Mouse (Mus musculus) retina, postnatal 1 day (tissue): ENCODE data around the gene Gm20388.

Experiments
- DNase-seq: peaks from one replicate; pipeline ENCODE4 v3.0.0-alpha.2; 2012

Gene Gm20388

DNA sequence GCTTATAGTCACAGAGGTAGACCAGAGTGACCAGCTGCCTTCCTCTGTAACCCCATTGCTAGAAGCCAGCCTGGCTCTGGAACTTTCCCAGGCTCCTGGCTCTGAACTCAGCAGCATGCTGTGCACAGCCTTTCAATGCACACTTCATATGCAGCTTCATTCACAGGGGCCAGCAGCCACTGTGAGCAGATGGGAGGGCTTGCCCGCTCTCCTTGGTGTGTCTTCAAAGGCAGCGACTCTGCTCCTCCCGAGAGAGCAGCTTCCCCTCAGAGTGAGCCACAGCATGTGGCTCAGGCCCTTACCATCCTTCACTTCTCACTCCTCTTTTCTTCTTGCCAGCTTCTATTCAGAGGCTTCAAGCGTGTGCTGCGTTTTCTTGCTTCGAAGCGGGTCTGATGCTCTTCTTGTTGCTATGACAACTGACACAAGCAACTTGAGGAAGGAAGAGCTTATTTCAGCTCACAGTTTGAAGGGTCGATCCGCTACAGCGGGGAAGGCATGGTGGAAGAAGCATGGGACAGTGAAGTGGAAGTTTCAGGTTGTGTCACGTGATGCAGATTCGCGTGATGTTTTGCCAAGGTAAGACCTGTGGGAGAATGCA is 4293.5 kb downstream of the Gm20388 start:
- DNase-seq, result no peak

DNA sequence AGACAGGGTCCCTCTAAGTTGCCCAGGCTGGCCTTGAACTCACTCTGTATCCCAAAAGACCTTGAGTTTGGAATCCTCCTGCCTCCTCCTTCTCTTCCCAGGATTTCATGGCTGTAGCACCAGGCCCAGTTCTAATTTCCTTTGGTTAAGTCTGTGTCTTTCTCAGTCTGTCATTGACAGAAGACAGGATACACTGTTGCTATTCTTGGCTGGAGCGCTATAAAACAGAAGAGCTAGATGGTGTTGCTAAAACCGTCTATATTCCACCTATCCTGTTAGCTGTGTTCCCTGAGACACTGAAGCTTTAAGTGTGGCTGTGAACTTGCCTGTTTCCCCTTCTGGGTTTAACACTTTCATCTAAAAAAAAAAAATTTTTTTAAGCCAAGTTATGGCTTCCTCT is 4301.5 kb downstream of the Gm20388 start:
- DNase-seq, result no peak

DNA sequence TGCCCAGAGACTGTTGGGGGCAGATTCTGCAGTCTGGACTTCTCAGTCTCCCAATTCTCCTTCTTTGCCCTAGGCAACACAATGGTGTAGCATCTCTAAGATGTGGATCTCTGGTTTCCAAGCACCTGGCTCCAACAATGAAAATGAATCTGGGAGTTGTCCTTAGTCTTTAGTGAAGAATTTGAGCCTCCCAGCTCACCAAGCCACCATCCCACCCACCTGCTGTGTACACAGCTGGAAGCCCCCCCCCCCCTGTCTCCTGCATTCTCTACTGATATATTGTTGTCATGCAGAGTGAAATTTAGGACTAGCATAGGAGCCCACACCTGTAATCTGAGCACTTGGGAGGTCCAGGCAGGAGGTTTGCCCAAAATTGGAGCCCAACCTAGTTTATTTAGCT is 4306.3 kb downstream of the Gm20388 start:
- no peak for DNase-seq

DNA sequence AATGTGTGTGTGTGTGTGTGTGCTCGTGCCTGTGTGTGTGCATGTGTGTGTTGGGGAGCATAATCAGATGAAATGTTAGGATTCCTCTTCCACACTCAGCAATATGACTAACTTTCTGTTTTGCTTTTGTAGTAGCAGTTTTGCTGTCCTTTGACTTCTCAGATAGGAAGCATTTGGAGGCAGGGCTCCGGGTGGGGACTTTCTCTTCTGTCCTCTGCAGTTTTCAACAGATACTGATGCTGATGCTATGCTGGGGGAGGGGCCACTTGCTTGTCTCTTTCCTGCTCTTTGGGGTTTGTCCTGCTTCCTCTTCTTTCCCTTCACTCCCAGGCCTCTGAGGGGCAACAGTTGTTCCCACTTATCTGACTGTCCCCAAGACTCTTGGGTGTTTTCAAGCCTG is 4319.2 kb downstream of the Gm20388 start:
- no peak for DNase-seq

GRCm38 (mm10) chr8:124230496-124231175 is 4320.0 kb downstream of the Gm20388 start:
- DNase-seq, result no peak

DNA sequence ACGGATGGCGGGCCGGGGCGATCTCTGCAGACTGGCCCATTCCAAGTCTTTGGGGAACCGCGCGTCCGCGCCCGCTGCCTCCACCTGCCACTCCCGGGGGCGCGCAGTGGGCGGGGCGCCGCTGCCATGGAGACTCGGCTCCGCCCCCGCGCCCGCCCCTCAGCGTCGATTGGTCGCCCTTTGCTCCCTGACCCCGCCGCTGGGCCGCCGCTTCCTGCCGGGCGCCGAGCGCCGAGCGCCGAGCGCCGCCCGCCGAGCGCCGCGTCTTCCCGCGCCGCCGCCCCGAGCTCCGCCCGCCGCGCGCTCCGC is 4320.5 kb downstream of the Gm20388 start, which contains the start of gene Galnt2:
Gene Galnt2, plus strand, starts transcription at position 216 of the 309 bp plus-strand sequence.
- DNase-seq, result peak; percentile 92

DNA sequence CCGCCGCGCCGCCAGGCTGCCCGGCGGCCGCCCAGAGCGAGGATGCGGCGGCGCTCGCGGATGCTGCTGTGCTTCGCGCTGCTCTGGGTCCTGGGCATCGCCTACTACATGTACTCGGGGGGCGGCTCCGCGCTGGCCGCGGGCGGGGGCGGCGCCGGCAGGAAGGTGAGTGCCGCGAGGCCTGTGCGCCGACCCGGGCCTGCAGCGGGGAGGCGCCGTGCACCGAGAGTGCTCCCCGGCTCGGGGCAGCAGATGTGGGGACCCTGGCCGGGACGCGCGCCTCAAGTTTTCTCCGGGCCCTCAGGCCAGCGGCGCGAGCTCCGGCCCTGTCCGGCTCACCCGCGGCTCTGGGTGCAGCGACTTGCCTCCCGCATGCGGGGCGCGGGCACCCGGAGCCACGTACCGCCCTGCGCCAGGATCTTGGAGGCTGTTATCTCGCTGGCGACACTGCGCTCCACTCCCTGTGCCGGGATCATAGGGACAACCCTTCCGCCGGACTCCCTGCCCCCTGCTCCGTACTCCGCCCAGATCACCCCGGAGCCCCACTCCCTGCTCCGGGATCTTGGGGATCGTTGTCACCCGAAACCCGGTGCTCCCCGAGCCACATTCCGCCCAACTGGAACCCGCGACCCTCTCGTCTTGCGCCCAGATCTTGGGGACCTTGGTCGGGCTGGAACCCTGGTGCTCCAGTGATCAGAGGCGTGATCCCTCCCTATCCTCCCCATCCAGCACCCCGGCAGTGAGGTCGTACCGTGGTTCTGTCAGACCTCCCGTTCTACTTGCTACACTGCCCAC is 4321.0 kb downstream of the Gm20388 start:
- no peak for DNase-seq

GRCm38 (mm10) chr8:124232280-124232600 is 4321.6 kb downstream of the Gm20388 start:
- no peak for DNase-seq

DNA sequence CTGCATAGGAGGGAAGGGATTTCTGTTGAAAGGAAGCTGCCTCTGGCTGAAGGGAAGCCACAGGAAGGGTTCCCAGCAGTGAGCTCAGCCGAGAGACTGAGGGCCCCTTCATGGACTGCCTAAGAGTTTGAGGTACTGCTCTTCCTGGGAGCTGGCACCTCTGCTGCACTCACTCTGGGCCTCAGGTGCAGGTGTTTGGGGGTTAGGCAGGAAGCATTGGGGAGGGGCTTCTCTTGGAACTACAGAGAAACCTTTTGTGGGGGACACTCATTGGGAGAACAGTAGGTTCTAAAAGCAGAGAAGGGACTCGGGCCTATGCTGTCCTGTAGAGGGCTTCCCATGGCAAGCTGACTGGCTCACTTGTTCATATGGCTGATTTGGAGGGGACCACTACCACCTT is 4323.9 kb downstream of the Gm20388 start:
- no peak for DNase-seq

DNA sequence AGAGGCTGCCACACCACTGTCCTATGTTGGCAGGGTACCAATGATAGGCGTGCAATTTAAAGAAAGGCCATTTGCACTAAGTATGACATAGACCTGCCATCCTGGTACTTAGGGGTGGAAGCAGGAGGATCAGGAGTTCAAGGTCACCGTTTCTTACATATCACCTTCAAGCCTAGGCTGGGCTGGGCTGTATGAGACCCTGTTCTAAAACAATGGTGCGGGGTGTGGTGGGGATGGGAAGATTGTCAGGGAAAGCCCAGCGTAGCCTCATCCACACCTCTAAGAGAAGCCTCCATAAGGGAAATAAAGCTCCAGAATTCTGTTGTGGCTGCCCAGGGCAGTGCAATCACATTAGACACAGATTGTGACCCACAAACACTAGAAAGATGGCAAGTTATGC is 4324.9 kb downstream of the Gm20388 start:
- no peak for DNase-seq

GRCm38 (mm10) chr8:124239350-124239749 is 4328.7 kb downstream of the Gm20388 start:
- no peak for DNase-seq

GRCm38 (mm10) chr8:124240932-124241331 is 4330.3 kb downstream of the Gm20388 start:
- DNase-seq, result no peak

DNA sequence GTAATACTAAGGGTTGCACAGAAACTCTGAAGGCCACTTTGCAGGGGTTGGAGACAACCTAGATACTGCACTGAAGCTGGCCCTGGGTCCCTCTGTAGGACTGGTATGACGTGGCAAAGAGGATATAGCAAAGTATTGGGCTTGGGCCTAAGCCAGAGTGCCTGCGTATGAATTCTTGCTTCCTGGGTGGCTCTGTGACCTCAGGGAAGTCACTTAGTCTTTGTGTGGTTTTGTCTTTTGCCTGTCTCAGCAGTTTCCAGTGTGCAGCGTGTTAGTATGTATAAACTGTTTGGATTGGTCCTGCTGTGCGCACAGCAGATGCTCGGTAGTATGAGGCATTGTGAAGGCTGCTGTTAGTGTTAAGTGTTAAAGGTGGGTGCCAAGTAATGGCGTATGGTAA is 4331.6 kb downstream of the Gm20388 start:
- no peak for DNase-seq

DNA sequence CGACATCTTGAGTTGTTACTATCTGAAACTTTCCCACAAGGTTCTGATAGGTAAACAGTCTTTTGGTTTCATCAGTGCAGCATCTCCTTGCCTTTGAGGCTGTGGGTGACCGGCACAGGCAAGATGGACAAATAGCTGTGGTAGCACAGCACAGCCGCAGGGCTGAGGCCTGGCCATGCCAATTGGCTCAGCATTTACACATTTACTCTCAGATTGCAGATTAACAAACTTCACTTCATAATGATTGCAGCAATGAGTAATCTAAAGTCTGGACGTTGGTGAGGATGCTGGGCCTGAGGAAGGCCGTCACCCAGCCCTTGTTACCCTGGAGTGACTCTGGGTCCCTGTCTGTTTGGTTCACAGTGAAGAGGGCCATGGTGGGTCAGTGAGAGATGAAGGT is 4332.3 kb downstream of the Gm20388 start:
- no peak for DNase-seq

GRCm38 (mm10) chr8:124247581-124247980 is 4336.9 kb downstream of the Gm20388 start:
- DNase-seq, result no peak

- no peak for DNase-seq
Observed at GRCm38 (mm10) chr8:124248688-124249087, 4338.0 kb downstream of the Gm20388 start.

DNA sequence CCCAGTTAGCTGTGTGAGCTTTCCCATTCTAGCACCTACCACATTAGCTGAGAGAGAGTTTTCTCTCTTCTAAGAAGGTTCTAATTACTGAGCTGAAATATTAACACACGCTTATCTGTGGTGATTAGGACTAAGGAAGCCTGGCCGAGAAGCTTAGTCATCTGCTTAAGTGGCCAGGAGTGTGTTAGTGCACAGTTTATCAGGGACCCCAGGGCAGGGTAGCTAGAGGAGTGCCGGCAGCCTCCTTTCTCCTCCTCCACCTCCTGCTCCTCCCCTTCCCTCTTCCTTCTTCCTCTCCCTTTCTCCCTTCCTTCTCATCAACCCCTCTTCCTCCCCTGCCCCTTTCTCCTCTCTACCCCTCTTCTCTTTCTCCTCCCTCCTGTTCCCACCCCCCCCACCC is 4339.6 kb downstream of the Gm20388 start:
- DNase-seq, result peak; percentile 44

DNA sequence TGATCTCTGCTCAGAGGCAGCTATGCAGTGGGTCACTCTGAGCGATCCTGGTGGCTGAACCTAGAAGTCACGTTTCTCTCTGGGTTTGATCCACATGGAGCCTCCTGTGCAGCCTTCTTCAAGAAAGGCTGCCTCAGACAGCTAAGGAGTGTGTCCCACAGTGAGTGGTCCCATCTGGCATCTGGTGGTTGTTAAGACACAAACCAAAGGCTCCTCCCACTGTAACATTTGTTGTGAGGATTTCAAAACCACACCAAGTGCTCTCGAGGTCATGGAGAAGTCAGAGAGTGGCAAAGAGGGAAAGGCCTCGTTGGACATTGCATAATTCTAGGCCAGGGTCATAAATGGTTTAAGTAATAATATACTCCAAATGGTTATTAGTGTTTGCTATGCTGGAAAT is 4340.1 kb downstream of the Gm20388 start:
- DNase-seq, result no peak

- DNase-seq, result no peak
Observed at GRCm38 (mm10) chr8:124252533-124252950, 4341.9 kb downstream of the Gm20388 start.

DNA sequence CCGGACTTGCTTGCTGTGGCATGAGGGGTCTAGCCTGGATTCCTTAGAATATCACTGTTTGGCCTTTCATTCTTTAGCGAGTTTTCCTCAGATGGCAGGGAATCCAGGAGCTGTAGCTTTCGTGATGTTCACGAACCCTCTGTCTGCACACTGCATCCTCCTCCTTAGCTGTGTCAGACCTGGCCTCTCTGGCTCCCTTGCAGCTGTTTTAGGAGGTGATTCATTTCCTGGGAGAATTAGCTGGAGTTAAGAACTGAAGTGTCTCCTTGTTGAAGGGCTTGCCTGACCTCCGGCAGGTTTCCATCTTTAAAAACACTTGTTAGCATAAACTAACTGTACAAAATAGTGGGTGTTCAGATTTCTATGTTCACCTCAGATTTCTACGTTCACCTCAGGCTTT is 4343.3 kb downstream of the Gm20388 start:
- DNase-seq, result no peak

DNA sequence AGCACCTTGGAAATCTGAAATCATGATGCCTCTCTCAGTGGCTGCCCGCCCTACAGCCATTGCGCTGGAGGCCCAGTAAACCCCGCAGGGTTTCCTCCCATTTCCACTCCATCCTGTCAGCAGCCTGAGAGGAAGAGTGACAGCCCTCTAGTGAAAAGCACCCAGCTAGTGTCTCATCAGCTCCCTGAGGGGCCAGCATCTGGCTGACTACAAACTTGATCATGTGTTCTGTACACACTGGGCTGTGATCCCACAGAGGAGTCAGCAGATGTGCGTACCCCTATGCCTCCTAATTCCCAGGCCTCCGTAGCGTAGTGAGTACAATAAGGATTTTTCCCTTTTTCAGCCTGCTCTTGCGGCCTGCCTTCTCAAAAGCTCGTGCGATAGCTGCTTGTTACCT is 4346.2 kb downstream of the Gm20388 start:
- DNase-seq, result no peak

DNA sequence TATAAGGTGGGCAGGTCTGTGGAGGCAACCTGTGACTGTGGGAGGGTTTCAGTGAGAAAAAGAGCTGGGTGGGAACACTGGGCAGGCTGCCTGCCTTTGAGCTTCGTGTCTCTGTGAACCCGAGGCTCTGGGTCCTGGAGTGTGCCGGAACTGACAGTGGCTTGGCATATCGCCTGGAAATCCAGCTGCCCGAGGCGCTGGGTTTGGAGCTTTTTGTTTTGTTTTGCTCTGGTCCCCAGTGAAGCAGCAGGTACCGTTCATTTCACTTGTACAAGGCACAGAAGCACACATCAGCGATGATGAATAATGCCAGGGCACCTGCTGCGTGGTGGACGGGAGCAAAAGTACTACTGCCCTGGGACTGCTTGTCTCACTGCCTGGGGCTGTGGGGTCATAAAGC is 4346.7 kb downstream of the Gm20388 start:
- DNase-seq, result peak; percentile 60

DNA sequence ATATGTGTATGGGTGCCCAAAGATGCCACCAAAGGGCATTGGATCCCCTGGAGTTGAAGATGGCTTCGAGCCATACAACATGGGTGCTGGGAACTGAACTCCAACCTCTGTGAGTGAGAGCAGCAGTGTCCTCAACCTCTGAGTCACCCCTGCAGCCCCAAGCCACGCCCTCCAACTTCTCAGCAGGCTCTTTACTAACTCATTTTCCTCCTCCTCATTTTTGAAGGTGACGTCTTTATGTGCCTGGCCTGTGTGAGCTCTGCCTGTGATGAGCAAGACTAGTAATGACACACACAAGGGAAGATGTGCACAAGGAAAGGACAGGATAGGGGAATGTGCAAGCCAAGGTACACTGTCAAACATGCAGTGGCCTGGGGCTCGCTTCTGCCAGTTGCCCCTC is 4348.5 kb downstream of the Gm20388 start:
- no peak for DNase-seq

DNA sequence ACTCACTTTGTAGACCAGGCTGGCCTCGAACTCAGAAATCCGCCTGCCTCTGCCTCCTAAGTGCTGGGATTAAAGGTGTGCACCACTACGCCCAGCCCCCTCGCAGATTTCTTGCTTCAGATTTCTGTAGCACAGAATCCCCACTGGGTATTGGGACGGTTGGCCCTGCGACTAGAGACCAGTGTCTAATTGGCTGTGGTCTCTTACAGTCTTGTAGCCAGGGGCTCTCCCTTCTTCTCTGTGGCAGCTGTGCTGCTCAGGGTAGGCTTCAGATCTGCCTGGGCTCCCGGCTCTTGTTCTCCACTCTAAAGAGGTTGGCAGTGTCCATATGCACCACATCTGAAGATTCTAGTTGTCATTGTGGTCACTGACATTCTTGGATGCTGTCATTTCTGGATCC is 4349.3 kb downstream of the Gm20388 start:
- no peak for DNase-seq
